Mouse (Mus musculus) MEL (cell line): ENCODE data around the gene Samhd1. TPM values are rescaled to one million over a fixed set of nuclear protein-coding genes. Genes with fewer than 3 reads are reported as not detected.

Source experiments
- DNase-seq: peaks from one replicate; pipeline ENCODE4 v3.0.0; 2011; ENCODE audit warnings: low read depth, low spot score
- H3K27ac ChIP-seq: 2 replicates; pipeline ENCODE4 v1.5.1; 2012; ENCODE audit warnings: low read depth, mild to moderate bottlenecking, control low read depth, low read length, moderate library complexity; ENCODE audit not compliant: control insufficient read depth
- H3K27me3 ChIP-seq, 2 experiments: fragments of 150-350 bp in 1 of 2; sonication (generic) in 1 of 2; 2 replicates each; pipeline ENCODE4 v1.6.1; 2012; ENCODE audit warnings: low read length in 2 of 2, mild to moderate bottlenecking in 2 of 2, improper control_type of control experiment in 1 of 2, moderate library complexity in 1 of 2; ENCODE audit not compliant: insufficient read depth in 2 of 2, control insufficient read depth in 1 of 2
- H3K36me3 ChIP-seq, 2 experiments: 2 replicates each; pipeline ENCODE4 v1.6.1; 2012 to 2014; ENCODE audit warnings: low read length in 2 of 2, improper control_type of control experiment in 1 of 2, inconsistent platforms in 1 of 2, mild to moderate bottlenecking in 1 of 2; ENCODE audit not compliant: insufficient read depth in 2 of 2, control insufficient read depth in 1 of 2
- H3K4me1 ChIP-seq, 2 experiments: fragments of 150-350 bp in 1 of 2; sonication (generic) in 1 of 2; 2 replicates each; pipeline ENCODE4 v1.6.1; 2012; ENCODE audit warnings: low read length in 2 of 2, improper control_type of control experiment in 1 of 2, mild to moderate bottlenecking in 1 of 2; ENCODE audit not compliant: insufficient read depth in 2 of 2, control insufficient read depth in 1 of 2
- H3K4me3 ChIP-seq, 2 experiments: fragments of 150-350 bp in 1 of 2; sonication (generic) in 1 of 2; 2 replicates each; pipeline ENCODE4 v1.5.1; 2012; ENCODE audit warnings: low read depth in 2 of 2, low read length in 2 of 2, mild to moderate bottlenecking in 2 of 2, moderate library complexity in 2 of 2, control low read depth in 1 of 2, improper control_type of control experiment in 1 of 2; ENCODE audit not compliant: control insufficient read depth in 1 of 2, insufficient read depth in 1 of 2
- H3K79me2 ChIP-seq: 2 replicates; pipeline ENCODE4 v1.6.1; 2012; ENCODE audit warnings: mild to moderate bottlenecking, low read length, moderate library complexity; ENCODE audit not compliant: control insufficient read depth, poor library complexity, insufficient read depth
- H3K9ac ChIP-seq: 2 replicates; pipeline ENCODE4 v1.6.1; 2012; ENCODE audit warnings: low read depth, mild to moderate bottlenecking, control low read depth, low read length, moderate library complexity; ENCODE audit not compliant: control insufficient read depth, poor library complexity, severe bottlenecking
- H3K9me3 ChIP-seq: fragments of 150-350 bp; sonication (generic); replicated peaks from 2 replicates; pipeline ENCODE4 v1.6.1; 2012; ENCODE audit warnings: mild to moderate bottlenecking, low read length, improper control_type of control experiment, moderate library complexity; ENCODE audit not compliant: insufficient read depth
- CTCF ChIP-seq, 3 experiments: IDR thresholded peaks in 2 of 3; conservative IDR thresholded peaks in 1 of 3; 2 replicates each; pipeline ENCODE4 v1.5.1; 2011 to 2012; ENCODE audit warnings: low read length in 3 of 3, low read depth in 2 of 3, mild to moderate bottlenecking in 2 of 3, improper control_type of control experiment in 1 of 3, inconsistent platforms in 1 of 3, mixed read lengths in 1 of 3, moderate library complexity in 1 of 3; ENCODE audit not compliant: control insufficient read depth in 1 of 3, insufficient read depth in 1 of 3, poor library complexity in 1 of 3, severe bottlenecking in 1 of 3
- EP300 ChIP-seq, 2 experiments: IDR thresholded peaks; 2 replicates each; pipeline ENCODE4 v1.6.1; 2011; ENCODE audit warnings: improper control_type of control experiment in 2 of 2, low read length in 2 of 2, low read depth in 1 of 2, mild to moderate bottlenecking in 1 of 2
- ETS1 ChIP-seq: IDR thresholded peaks from 2 replicates; pipeline ENCODE4 v1.6.1; 2012; ENCODE audit warnings: low read depth, mild to moderate bottlenecking, inconsistent platforms, low read length, improper control_type of control experiment, moderate library complexity
- JUND ChIP-seq: IDR thresholded peaks from 2 replicates; pipeline ENCODE4 v1.6.1; 2011; ENCODE audit warnings: low read depth, mild to moderate bottlenecking, improper control_type of control experiment, low read length
- KAT2A ChIP-seq: conservative IDR thresholded peaks from 2 replicates; pipeline ENCODE4 v1.6.1; 2012; ENCODE audit warnings: low read depth, low read length, improper control_type of control experiment, inconsistent platforms
- MAX ChIP-seq: IDR thresholded peaks from 2 replicates; pipeline ENCODE4 v1.6.1; 2011; ENCODE audit warnings: low read length, improper control_type of control experiment
- MXI1 ChIP-seq: IDR thresholded peaks from 2 replicates; pipeline ENCODE4 v1.6.1; 2011; ENCODE audit warnings: mild to moderate bottlenecking, low read depth, low read length, improper control_type of control experiment
- NELFE ChIP-seq: IDR thresholded peaks from 2 replicates; pipeline ENCODE4 v1.6.1; 2011; ENCODE audit warnings: low read depth, low read length, improper control_type of control experiment
- NRF1 ChIP-seq: IDR thresholded peaks from 2 replicates; pipeline ENCODE4 v1.6.1; 2014; ENCODE audit warnings: low read depth, mild to moderate bottlenecking, inconsistent platforms, low read length, improper control_type of control experiment, moderate library complexity; ENCODE audit not compliant: poor library complexity, insufficient read depth, severe bottlenecking
- POLR2A ChIP-seq, 2 experiments: IDR thresholded peaks; 2 replicates each; pipeline ENCODE4 v1.6.1; 2011 to 2012; ENCODE audit warnings: low read length in 2 of 2, mild to moderate bottlenecking in 2 of 2, control low read depth in 1 of 2, improper control_type of control experiment in 1 of 2, low read depth in 1 of 2, moderate library complexity in 1 of 2; ENCODE audit not compliant: control insufficient read depth in 1 of 2, insufficient read depth in 1 of 2, poor library complexity in 1 of 2
- POLR2AphosphoS5 ChIP-seq: IDR thresholded peaks from 2 replicates; pipeline ENCODE4 v1.6.1; 2012; ENCODE audit warnings: low read depth, borderline replicate concordance, mild to moderate bottlenecking, inconsistent platforms, low read length, moderate library complexity, mixed read lengths
- RAD21 ChIP-seq: IDR thresholded peaks from 2 replicates; pipeline ENCODE4 v1.6.1; 2011; ENCODE audit warnings: mild to moderate bottlenecking, low read depth, low read length, improper control_type of control experiment
- RCOR1 ChIP-seq: IDR thresholded peaks from 2 replicates; pipeline ENCODE4 v1.6.1; 2012; ENCODE audit warnings: low read depth, mild to moderate bottlenecking, inconsistent platforms, low read length, improper control_type of control experiment
- SIN3A ChIP-seq: IDR thresholded peaks from 2 replicates; pipeline ENCODE4 v1.6.1; 2012; ENCODE audit warnings: low read length, improper control_type of control experiment, inconsistent platforms
- TBP ChIP-seq: IDR thresholded peaks from 2 replicates; pipeline ENCODE4 v1.8.0; 2011; ENCODE audit warnings: low read depth, low read length, improper control_type of control experiment
- USF1 ChIP-seq: IDR thresholded peaks from 2 replicates; pipeline ENCODE4 v1.6.1; 2014; ENCODE audit warnings: low read depth, mild to moderate bottlenecking, inconsistent platforms, low read length, improper control_type of control experiment, moderate library complexity
- USF2 ChIP-seq, 2 experiments: IDR thresholded peaks; 2 replicates each; pipeline ENCODE4 v1.6.1; 2011 to 2012; ENCODE audit warnings: improper control_type of control experiment in 2 of 2, low read length in 2 of 2, borderline replicate concordance in 1 of 2, inconsistent platforms in 1 of 2, low read depth in 1 of 2, mild to moderate bottlenecking in 1 of 2; ENCODE audit not compliant: insufficient read depth in 1 of 2
- ZNF384 ChIP-seq: IDR thresholded peaks from 2 replicates; pipeline ENCODE4 v1.6.1; 2012; ENCODE audit warnings: low read depth, mild to moderate bottlenecking, inconsistent platforms, low read length, improper control_type of control experiment
- polyA plus RNA-seq, 2 experiments: library from polyadenylated mRNA; stranded (reverse) in 1 of 2; unstranded in 1 of 2; fragments of >175 nt in 1 of 2; fragments of >200 nt in 1 of 2; gene quantifications; 2 replicates each; pipeline versions ENCODE4 v1.2.1 to v1.2.4; 2012; ENCODE audit warnings: low replicate concordance in 2 of 2, low read depth in 1 of 2; ENCODE audit not compliant: insufficient read length in 2 of 2, insufficient read depth in 1 of 2, missing spikeins in 1 of 2
- total RNA-seq: library from RNA; depleted of rRNA; stranded (reverse); fragments of 300-350 nt; gene quantifications from 2 replicates; pipeline ENCODE4 v1.2.3, GENCODE M21; 2012

The Samhd1 gene
- total and polyA plus RNA-seq, 3 experiments: 15.7 to 76.8 (median 50.5) TPM

GRCm38 (mm10) chr2:157129601-157130164 is 5.4 kb downstream of the Samhd1 start:
- Histone ChIP-seq H3K9me3 (no peaks in the 10 kb centered on the region), H3K79me2 (peaks cover 17% of the 10 kb centered on the region), H3K4me3 (no peak overlapping the region), H3K27ac (no peak overlapping the region), H3K9ac (no peak overlapping the region), H3K27me3 (no peaks in the 10 kb centered on the region), H3K36me3 (peaks cover 0 to 24% of the 10 kb centered on the region in 2 experiments; a peak in 2 of 4 replicates), H3K4me1 (peaks cover 18 to 20% of the 10 kb centered on the region in 2 experiments)
- TF ChIP-seq ETS1 (0 out of 2 replicates have a peak, but pooled peaks have one; percentile 17), ZNF384 (peak; percentile 77), USF1 (peak; percentile 66), USF2 (IDR thresholded peaks at IDR 0.05; ENCODE audit: borderline replicate concordance in 1 of 2, insufficient read depth in 1 of 2, low read depth in 1 of 2, low read length in 2 of 2) (no peak)
- DNase-seq: peak; percentile 52

GRCm38 (mm10) chr2:157129096-157129495 is 6.0 kb downstream of the Samhd1 start:
- Histone ChIP-seq H3K36me3 (peaks cover 0 to 24% of the 10 kb centered on the region in 2 experiments; a peak in 2 of 4 replicates), H3K27ac (no peak overlapping the region), H3K27me3 (no peaks in the 10 kb centered on the region), H3K9me3 (no peaks in the 10 kb centered on the region), H3K4me3 (no peak overlapping the region), H3K4me1 (peaks cover 18 to 20% of the 10 kb centered on the region in 2 experiments), H3K9ac (no peak overlapping the region), H3K79me2 (peaks cover 12% of the 10 kb centered on the region)
- TF ChIP-seq NELFE: no peak
- no peak for TF ChIP-seq JUND
- no peak for TF ChIP-seq MXI1
- no peak for TF ChIP-seq EP300 (IDR thresholded peaks at IDR 0.05; ENCODE audit: low read depth in 1 of 2, low read length in 2 of 2)
- no peak for TF ChIP-seq NRF1
- no peak for TF ChIP-seq POLR2A (IDR thresholded peaks at IDR 0.05; ENCODE audit: control insufficient read depth in 1 of 2, insufficient read depth in 1 of 2, low read depth in 1 of 2, low read length in 2 of 2, poor library complexity in 1 of 2)
- no peak for TF ChIP-seq KAT2A
- TF ChIP-seq USF1: no peak
- TF ChIP-seq SIN3A: no peak
- DNase-seq: no peak

- no peak overlapping the region for H3K27ac ChIP-seq
- peaks cover 9% of the 10 kb centered on the region for H3K79me2 ChIP-seq
- TF ChIP-seq POLR2AphosphoS5 (no peak), RAD21 (peak; percentile 10), RCOR1 (no peak), CTCF (IDR thresholded peaks at IDR 0.05 in 2 of 3, conservative IDR thresholded peaks at IDR 0.05 in 1 of 3; ENCODE audit: control insufficient read depth in 1 of 3, insufficient read depth in 1 of 3, low read depth in 2 of 3, low read length in 3 of 3, poor library complexity in 1 of 3, severe bottlenecking in 1 of 3) (0 out of 6 replicates have a peak, but pooled peaks of 1 of the 3 experiments have one; percentile 8), MAX (no peak), TBP (no peak), SIN3A (no peak), USF1 (no peak)
- no peak for DNase-seq
- no peaks in the 10 kb centered on the region for H3K27me3 ChIP-seq
- peaks cover 13 to 18% of the 10 kb centered on the region in 2 experiments for H3K4me1 ChIP-seq
- H3K4me3 ChIP-seq: no peak overlapping the region
- no peak overlapping the region for H3K9ac ChIP-seq
- no peaks in the 10 kb centered on the region for H3K9me3 ChIP-seq
- H3K36me3 ChIP-seq: peaks cover 0 to 20% of the 10 kb centered on the region in 2 experiments; a peak in 2 of 4 replicates
Observed at GRCm38 (mm10) chr2:157128072-157128471, 7.0 kb downstream of the Samhd1 start.
